Mouse (Mus musculus) cerebellum, adult 18-20 months (tissue): ENCODE data around the gene Nccrp1.
A peak's percentile ranks its signal among the peaks of the same experiment; 100 is the strongest.
"Not testable (repeated sequence)": the region's sequence is repeated elsewhere in the genome, so short reads cannot be mapped to it uniquely, and the experiment has no call there.

Source experiments
- DNase-seq, 2 experiments: peaks; one replicate each; pipeline ENCODE4 v3.0.0; 2021

Nccrp1 gene

DNA sequence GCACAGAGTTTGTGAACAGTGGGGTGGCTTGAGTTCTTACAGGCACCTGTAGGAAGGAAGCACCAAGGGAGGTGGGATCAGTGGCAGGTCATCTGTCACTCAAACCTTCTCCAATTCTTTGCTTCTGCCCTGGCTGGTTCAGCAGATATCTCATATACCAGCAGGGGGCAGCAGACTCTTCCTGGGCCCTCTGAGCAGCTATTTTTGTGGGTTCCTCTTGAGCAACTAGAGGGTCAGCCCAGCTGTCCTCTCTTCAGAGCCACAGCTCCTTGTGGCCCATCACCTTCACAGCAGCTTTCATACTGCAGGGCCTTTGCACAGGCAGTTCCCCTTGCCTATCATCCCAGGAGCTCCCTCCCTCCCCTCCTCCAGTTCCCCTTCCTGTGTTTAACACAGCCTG, 21.2 kb upstream of the Nccrp1 start:
- DNase-seq, result peak; percentile 64 to 76

DNA sequence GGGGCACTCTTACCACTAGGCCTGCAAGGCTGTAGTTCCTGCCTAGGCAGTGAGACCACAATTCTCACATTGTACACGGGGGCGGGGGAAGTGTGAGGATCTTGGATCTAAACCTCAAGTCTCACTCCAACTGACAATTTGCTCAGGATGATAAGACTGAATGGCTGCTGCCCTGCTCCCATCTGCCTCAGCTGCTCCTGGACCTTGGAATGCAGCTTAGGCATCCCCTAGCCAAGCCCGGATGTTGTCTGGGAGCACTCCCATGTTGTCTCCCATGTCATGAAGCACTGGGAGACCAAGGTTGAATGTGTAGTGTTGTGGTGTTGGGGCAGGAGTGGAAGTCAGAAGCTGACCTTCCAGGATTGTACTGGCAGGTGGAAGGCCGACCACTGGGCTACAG, 20.5 kb upstream of the Nccrp1 start:
- DNase-seq, result no peak

DNA sequence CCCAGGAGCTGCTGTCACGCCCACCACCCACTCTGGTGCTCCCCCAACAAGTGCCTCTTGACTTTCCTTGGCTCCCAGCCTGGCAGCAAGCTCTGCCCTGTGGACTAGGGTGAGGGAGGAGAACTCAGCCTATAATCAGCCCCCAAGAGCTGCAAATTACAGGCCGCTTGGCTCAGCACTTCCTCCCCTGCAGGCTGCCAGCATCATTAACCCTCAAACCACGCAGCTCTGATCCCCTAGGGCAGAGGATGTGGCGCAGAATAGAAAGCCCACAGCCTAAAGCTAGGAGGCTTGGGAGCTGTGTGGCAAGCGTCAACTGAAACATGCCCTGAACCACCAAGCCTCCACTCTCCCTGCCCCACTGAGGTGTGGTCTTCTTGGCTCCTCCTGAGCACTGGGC, 18.4 kb upstream of the Nccrp1 start:
- no peak for DNase-seq

DNA sequence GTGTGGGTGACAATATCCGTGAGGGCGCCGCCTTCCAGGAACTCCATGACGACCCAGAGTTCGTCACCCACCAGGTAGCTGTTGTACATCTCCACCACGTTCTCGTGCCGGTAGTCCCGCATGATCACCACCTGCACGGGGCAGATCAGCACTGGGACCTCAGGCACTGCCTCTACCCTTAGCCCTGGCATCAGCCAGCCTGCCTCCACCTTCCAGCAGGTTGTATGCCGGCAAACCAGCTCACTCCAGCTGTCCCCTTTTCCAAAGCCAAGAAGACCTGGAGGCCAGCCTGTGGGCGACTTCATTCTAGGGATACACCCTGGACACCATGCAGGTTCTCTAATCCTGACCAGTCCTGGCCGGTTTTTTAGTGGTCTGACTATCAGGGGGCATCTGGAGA, 15.9 kb upstream of the Nccrp1 start:
- peak; percentile 57 to 63 for DNase-seq

DNA sequence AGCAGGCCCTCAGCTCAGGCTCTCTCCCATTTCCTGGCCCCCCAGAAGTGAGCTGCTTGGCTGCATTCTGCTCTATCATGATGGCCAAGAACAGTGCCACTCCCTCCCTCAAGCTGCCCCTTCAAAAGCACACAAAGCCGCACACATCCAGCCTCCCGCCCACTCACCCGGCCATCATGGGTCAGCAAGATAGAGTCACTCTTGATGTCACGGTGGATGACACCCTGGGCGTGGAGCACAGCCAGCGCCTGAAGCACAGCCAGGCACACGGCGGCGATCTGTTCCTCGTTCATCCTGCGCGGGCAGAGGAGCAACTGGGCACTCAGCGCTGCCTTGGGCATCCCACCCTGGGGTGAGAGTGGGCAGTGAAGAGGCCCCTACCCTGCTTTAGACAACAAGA, 15.3 kb upstream of the Nccrp1 start:
- DNase-seq, result peak; percentile 70 to 71

DNA sequence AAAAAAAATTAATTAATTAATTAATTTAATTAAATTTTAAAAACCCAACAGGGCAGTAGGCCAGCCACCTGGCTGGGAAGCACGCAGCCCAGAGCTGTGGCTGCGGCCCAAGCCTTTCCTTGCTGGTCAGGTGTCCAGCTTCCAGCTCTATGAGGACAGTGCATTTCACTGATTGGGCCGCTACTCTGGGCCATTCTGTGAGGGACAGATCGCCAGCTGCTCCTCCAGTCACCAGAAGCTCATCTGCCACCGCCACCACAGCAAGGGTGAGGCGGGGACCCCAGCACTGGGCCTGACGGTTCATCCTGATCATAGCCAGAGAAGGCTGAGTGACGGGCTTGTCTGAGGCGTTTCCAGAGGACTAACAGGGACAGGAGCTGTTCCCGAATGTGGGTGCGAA, 14.9 kb upstream of the Nccrp1 start:
- peak; percentile 49 to 58 for DNase-seq

DNA sequence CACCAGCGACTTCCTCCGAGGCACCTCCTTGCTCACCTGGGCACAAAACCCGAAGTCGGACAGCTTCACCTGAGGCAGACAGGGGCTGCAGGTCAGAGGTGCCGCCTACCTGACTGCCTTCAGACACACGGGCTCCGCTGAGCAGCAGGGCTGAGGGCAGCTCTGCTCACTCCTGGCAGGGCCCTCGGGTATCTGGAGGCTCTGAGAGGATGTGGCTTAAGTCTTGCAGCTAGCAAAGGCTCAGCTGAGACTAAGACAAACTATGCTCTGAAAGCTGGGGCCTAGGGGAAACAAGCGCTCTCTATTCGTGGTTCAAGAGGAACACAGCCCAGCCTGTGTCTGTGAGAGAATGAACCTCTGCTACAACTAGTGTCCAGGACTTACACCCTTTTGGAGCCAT, 13.8 kb upstream of the Nccrp1 start:
- no peak for DNase-seq

DNA sequence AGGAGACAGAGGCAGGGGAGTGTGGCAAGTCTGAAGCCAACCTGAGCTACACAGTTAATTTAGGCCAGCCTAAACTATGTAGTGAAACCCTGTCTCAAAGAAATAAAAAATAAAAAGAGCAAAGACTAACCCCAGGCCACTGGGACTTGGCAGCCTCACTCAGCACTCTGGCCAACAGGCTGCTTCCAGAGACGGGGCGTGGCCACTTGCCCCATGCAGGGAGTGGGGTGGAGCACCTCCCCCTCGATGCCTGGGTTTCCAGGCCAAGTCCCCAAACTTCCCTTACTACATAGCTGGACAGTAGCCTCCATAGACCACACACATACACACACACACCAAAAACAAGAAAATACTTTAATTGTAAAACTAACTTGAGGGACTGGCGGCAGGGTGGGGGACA, 11.4 kb upstream of the Nccrp1 start:
- peak in 1 of 2 experiments; percentile 40 for DNase-seq

DNA sequence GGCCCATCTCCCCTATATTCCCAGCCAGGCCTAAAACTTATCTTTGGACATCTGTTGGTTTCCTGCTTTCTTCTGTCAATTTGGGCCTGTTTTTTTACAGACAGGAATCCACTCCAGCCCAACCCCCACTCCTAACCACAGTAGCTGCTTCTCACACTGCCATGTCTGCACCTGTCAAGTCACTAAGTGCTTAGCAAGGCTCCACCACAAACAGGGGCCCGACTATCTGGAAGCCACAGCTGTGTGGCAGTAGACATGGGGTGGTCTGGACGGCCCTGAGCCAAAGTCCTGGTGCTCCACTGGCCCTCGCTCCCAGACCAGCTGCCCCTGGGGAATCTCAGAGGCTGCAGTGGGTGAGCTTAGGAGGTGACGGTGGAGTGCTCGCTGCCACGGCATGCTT, 10.7 kb upstream of the Nccrp1 start:
- DNase-seq, result no peak

DNA sequence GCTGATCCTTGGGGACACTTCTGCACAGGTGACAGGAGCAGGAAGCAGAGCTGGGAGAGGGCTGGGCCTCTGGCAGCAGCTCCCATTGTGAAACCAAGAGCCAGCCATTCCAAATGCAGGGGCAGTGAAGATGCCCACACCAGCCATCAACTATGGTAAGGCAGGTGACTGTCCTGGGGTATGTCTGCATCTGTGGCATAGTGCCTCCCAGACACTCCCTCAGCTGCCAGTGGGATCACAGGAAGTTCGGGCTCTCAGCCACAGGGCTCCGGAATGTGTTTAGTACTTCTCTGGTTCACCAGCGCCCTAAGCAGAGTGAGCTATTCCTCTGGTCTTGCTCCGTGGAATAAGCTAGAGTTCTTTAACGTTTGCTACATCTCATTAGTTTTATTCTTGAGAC, 10.0 kb upstream of the Nccrp1 start:
- DNase-seq, result no peak

DNA sequence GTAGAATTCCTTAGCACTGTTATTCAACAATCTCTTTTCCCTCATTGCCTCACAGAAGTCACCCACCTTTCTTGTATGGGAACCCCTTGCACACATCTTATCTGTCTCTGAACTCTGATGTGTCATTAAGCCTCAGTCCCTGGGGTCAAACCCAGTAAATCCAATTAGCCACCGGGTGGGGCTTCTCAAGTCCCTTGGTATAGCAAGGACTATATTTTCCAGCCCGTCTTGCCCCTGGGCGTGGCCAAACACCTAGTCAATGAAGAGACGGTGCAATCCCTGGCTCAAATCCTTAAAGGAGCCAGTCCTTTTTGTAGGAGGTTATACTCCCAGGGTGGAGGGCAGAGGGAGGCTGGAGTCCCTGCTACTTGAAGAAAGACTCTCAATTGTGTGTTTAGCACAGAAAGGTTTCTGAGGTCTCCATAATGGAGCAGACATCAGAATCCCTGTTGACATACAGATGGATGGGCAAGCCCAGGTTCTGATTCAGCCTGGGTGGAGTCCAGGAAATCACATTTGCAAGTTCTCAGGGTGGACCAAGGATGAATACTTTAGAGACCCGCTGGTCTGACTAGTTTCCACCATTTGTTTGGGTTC, 9.0 kb upstream of the Nccrp1 start:
- DNase-seq, result no peak

DNA sequence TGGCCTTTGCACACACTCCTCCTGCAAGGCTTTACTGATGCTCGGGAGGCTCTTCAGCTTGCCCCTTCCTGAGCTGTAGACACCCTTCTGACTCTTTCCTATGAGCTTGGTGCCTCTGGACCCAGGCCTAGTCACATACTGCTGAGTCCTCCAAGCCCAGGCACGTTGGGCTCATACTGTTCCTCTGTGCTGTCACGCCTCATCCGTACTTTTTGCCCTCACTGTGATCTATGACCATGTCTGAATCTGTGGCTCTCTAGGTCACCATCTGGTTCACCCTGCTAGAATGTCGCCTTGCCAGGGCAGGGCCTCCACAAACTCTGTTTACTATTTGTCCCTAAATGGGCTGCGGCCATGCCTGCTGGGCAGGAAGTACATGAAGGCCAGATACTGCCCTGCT, 6.0 kb upstream of the Nccrp1 start:
- DNase-seq, result no peak

DNA sequence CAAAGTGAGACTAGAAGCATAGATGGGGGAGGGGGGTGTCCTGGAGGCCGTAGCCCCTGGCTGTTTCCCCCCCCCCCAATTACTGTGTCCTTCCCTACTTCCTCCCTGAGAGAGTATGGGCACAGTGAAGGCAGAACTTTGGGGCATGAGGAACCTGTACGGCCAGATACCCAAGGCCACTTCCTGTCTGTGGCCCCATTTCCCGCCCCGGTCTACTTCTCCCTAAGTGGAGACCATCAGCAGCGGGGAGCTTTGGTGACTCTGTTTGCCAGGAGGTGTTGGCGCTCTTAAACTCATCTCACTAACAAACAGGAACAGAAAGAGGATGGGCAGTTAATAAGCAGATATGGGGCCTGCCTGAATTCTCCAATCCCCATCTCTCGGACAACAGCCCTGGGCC, 574 bp upstream of the Nccrp1 start:
- no peak for DNase-seq

DNA sequence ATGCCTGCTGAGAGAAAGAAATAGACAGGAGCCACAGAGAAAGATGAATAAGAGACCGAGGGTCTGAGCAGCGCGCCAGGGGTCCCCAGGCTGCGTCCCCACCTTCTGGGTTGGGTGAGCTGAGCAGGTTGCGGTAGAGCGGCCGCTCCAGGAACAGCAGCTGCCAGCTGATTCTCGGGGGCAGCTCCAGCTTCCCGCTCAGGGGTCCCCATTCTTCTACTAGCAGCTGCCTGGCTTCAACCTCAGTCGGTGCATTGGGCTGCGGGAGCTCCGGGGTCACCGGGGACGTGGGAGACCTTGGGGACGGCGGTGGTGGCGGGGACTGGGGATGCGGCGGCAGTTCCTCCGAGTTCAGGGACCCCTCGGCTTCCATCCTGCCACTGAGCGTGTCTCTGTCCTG, 405 bp downstream of the Nccrp1 start:
- DNase-seq, result no peak

DNA sequence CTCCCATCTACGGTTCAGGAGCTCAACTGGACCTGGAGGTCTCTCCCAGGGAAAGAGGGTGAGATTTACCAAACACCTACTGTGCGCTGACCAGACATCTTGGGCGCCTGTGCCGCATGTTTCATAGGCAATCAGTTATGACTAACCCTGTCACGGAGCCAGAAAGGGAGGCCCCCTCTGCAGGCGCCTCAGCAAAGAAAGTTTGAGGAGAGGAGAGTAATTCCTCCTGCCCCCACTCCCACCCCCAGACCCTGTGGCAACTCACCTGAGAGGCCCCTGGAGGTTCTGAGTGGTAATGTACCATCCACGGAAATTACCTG, 1.2 kb downstream of the Nccrp1 start:
- DNase-seq, result no peak

DNA sequence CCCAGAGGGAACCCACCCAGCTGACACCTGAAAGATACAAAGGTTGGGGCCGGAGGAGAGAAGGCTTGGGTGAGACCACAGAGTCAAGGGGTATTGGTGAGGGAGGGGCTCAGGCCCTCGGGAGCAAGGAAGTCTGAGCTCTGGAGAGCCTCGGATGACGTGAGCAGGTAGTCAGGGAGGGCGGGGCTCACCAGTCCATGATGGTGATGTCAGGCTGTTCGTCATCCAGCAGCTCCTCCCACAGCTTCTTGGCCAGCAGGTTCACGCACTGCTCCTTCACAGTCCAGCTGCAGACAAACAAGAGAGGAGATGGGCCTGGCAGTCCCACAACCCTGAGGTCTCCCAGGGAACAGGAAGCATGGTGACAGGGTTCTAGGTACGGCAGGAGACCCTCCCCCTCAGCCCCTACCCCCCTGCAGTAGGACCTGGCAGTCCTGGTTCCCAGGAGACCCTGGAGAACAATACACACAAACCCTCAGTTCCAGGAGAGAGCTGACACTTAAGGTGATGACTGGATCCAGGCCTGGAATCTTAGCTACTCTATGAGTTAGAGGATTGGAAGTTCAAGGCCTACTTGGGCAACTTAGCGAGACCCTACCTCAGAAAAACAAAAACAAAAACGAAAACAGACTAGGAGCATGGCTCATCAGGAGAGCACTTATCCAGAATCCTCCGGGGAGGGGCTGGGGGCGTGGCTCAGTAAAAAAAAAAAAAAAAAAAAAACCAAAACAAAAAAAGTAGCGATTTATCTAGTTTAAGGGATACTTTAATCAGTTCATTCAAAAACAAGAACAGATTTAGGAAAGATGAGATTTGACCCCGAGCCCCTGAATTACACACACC, 1.8 kb downstream of the Nccrp1 start:
- DNase-seq, result no peak

DNA sequence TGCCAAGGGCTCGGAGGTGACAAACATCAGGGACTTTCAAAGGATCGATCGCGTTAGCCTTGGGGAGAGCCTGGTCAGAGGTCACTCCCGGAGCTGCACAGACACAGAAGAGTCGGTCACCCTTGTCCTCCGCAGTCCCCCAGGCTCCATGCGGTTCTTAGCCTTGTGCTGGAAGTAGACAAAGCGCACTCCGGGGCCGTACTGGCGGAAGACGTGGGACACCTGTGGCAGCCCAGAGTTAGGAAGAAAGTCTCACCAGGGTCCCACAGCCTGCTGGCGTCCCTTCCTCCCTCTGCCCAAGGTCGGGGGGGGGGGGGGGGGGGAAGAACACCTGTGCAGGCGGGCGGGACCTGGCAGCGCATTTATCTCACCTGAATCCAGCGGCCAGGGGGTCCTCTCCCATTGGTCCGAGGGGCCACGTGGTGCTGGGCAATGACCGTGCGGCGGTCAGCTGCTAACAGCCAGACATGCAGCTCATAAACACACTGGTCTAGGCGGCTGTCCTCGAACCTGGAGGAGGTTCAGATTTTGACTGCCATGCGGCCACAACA, 2.9 kb downstream of the Nccrp1 start:
- DNase-seq, result no peak

DNA sequence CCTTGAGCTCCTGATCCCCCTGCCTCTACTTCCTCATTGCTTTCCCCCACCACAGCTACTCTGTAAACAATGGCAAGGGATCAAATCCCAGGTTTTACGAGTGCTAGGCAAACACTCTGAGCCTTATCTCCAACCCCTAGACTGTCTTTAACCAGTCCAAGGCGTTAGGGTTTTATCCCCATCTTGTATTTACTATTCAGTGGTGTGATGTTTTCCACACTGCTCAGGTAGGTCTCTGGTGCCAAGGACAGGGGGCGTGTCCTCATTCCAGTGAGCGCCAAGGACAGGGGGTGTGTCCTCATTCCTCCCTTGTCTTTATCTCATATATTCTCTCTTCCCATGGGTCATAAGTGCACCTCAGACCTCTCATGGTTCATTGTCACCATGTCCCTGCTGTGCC, 6.5 kb downstream of the Nccrp1 start, which contains the start of gene Sycn:
Gene Sycn (plus strand): TSS at position 360 of the 400 bp plus-strand sequence.
- DNase-seq, result no peak

DNA sequence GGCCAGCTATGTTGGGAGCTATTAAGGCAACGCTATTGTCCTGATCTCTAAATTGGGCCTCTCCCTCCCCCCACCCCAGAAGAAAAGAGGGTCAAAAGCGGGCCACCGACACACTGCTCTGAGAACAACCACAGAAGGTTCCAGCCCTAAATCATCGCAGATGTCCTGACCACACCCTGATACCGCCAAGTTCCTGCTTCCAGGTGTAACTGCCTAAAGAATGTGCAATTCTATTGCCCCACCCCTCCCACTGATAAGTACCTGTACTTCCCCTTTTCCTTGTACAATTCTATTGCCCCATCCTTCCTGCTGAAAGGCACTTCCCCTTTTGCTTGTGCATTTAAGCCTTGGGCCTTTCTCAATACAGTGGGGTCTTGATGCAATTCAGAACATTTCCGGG, 8.2 kb downstream of the Nccrp1 start:
- not testable (repeated sequence) for DNase-seq

DNA sequence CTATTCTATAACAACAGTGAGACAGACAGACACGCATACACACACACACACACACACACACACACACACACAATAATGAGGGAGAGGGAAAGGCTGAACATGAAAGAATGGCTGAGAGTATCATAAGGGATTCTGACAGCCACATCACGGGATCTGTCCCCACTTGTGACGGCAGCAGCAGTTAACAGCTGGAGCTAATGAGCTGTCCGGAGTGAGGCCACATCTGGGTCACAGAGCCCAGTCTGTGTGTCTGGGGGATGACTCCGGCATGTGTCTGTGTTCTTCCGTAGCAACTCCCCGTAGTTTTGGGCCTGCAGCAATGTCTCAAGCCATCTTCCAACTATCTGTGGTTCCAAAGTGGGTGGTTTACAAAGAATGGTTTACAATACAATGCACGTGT, 15.0 kb downstream of the Nccrp1 start:
- no peak for DNase-seq

DNA sequence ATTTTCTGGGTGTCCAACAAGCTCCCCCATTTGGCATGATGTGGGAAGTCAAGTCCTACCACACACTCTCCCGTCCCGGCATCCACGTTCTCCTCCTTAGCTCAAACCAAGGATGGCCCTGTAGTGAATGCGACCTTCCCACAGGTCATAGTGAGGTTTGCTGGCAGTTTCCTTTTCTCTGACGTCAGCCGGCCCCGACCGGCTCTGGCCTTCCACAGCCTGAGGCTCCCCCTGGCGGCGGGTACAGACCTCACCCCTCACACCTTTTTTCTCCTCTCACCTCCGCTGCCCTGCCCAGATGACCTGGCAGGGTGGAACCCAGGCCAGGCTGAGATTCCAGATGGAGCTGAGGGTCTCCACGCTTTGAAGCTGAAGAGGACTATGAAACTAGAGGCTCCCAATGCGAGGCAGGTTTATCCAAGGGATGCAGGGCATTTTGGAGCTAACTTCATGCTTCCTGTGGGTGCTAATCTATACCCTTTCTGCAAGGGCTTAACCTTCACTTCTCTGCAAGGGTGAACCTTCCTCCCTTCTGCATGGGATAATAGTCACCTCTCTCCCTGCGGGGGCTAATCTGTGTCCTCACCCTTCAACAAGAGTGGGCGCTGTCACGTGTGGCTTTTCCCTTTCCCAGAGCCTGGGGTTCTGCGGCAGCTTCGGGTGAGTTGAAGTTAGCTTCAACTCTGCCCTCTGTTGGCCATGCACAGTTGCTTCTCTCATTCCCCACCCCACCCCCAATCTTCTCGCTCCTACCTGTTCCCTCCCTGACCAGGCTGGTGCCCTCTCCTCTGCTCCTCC, 18.9 kb downstream of the Nccrp1 start:
- DNase-seq, result peak; percentile 72 to 77

DNA sequence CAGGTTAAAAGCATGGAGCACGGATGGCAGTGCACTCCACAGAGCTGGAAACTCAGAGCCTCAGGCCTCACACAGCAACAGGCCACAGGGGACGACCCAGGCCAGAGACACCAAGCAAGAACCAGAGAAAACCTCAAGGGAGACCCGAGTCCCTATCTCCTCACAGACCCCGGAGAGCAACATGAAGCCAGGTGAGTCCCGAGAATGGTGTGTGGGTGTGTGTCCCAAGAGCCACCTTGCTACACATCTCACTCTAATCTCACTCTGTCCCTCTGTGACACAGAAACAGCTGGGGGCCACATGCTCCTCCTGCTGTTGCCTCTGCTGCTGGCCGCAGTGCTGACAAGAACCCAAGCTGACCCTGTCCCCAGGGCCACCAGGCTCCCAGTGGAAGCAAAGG, 24.5 kb downstream of the Nccrp1 start, which contains the start of gene Ifnl3:
Gene Ifnl3 (plus strand): TSS at position 301 of the 400 bp plus-strand sequence.
- DNase-seq, result not testable (repeated sequence)

DNA sequence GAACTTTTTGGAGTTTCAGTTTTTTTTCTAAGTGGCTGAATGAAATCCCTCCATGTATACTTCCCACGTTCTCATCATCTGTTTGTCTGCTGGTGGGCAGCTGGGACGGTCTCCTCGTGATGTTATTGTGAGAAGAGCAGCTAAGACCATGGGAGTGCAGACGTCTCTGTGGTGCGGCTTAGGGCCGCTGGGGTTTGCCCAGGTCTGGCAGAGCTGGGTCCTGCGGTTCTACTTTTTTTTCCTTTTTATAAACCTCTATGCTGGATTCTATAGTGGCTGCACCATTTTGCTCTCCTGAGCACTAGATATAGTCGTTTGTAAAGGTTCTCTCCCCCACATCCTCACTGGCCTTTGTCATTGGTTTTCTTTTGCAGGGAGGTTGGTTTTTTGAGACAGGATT, 35.6 kb downstream of the Nccrp1 start:
- DNase-seq, result no peak
